17 mouse cellular contexts compared by ENCODE assay signal in genomic region chr5:107807496-107807895, GRCm38 (mm10). TPM values are rescaled to one million over a fixed set of nuclear protein-coding genes. Genes with fewer than 3 reads are reported as not detected.
DNase-seq lines count a peak whose midpoint lies in the region; ATAC-seq lines count a peak whose summit lies in the region.
"Had no signal": no experiment of that assay in that cellular context is flagged by ENCODE, and none has a peak within 500 bp of the region (broad histone marks: within the 10 kb centered on the region; RNA-seq: fewer than 3 reads in every experiment).

No protein-coding gene starts in this region.

- H3K36me3 ChIP-seq in heart, embryonic 11.5 days (ENCODE audit: control insufficient read depth, insufficient read depth, low read length), result peaks cover 9% of the 10 kb centered on the region; the same call in 1 of the 2 replicates
- H3K36me3 ChIP-seq in forebrain, embryonic 15.5 days, result 0 out of 2 replicates have a peak, but pooled peaks cover 2% of the 10 kb centered on the region

- no peaks in the 10 kb centered on the region for H3K4me1 ChIP-seq in heart, embryonic 11.5 days (ENCODE audit: control insufficient read depth, insufficient read depth, low read length)
- no peaks in the 10 kb centered on the region for H3K4me1 ChIP-seq in forebrain, embryonic 15.5 days
- H3K4me1 ChIP-seq: embryonic facial prominence, embryonic 10.5 days; forebrain, embryonic 10.5 days; hindbrain, embryonic 12.5 days; limb, embryonic 15.5 days; neural tube, embryonic 15.5 days had no signal

- H3K4me2 ChIP-seq in heart, embryonic 11.5 days, result no peak overlapping the region
- H3K4me2 ChIP-seq in forebrain, embryonic 15.5 days (replicated peaks), result no peak overlapping the region
- H3K4me2 ChIP-seq: hindbrain, embryonic 12.5 days; limb, embryonic 15.5 days; neural tube, embryonic 15.5 days had no signal

- H3K9ac ChIP-seq in heart, embryonic 11.5 days (ENCODE audit: low read depth, low read length), result no peak overlapping the region
- no peak overlapping the region for H3K9ac ChIP-seq in forebrain, embryonic 15.5 days (replicated peaks)
- H3K9ac ChIP-seq: hindbrain, embryonic 12.5 days; limb, embryonic 15.5 days; neural tube, embryonic 15.5 days had no signal

- WGBS in heart, embryonic 11.5 days (ENCODE audit: insufficient replicate concordance), result 75% methylated on average over 4 of the region's 4 CpGs
- 78% methylated on average over 4 of the region's 4 CpGs for WGBS in forebrain, embryonic 15.5 days

- H3K27ac ChIP-seq in heart, embryonic 11.5 days (ENCODE audit: low read depth, low read length), result no peak overlapping the region
- no peak overlapping the region for H3K27ac ChIP-seq in forebrain, embryonic 15.5 days (replicated peaks)
- H3K27ac ChIP-seq: embryonic facial prominence, embryonic 10.5 days; forebrain, embryonic 10.5 days; hindbrain, embryonic 12.5 days; limb, embryonic 15.5 days; neural tube, embryonic 15.5 days had no signal

- no peak for ATAC-seq in heart, embryonic 11.5 days (replicated peaks; ENCODE audit: insufficient number of reproducible peaks, low FRiP score, low TSS enrichment)
- ATAC-seq in forebrain, embryonic 15.5 days (replicated peaks), result no peak
- ATAC-seq: activated CD4-positive, CD25-positive, alpha-beta regulatory T cell, adult 4 months had no signal

- peak; percentile 54 for DNase-seq in heart, adult 8-10 months (ENCODE audit: low spot score)
- DNase-seq in urinary bladder, postnatal 14 days (ENCODE audit: low spot score), result peak; percentile 16
- no peak for DNase-seq in urinary bladder, postnatal 4 days (ENCODE audit: low spot score in 2 of 2)
- DNase-seq in heart, postnatal 4 days, result peak; percentile 63
- DNase-seq in embryo, embryonic 10 days (ENCODE audit: low spot score), result no peak
- DNase-seq: cerebellum, adult 2 months had no signal

- H3K9me3 ChIP-seq in heart, embryonic 11.5 days (replicated peaks; ENCODE audit: control insufficient read depth, low read length), result no peaks in the 10 kb centered on the region
- no peaks in the 10 kb centered on the region for H3K9me3 ChIP-seq in forebrain, embryonic 15.5 days
- H3K9me3 ChIP-seq: embryonic facial prominence, embryonic 10.5 days; forebrain, embryonic 10.5 days; hindbrain, embryonic 12.5 days; limb, embryonic 15.5 days; neural tube, embryonic 15.5 days had no signal

- H3K27me3 ChIP-seq in heart, embryonic 11.5 days (ENCODE audit: control insufficient read depth, insufficient read depth, low read length), result no peaks in the 10 kb centered on the region
- H3K27me3 ChIP-seq in forebrain, embryonic 15.5 days, result no peaks in the 10 kb centered on the region
- H3K27me3 ChIP-seq: hindbrain, embryonic 12.5 days; limb, embryonic 15.5 days; neural tube, embryonic 15.5 days had no signal

- H3K4me3 ChIP-seq in heart, embryonic 11.5 days (ENCODE audit: low read depth, low read length), result no peak overlapping the region
- H3K4me3 ChIP-seq in forebrain, embryonic 15.5 days, result no peak overlapping the region
- H3K4me3 ChIP-seq: embryonic facial prominence, embryonic 10.5 days; forebrain, embryonic 10.5 days; hindbrain, embryonic 12.5 days; limb, embryonic 15.5 days; neural tube, embryonic 15.5 days had no signal

RNA-seq across cellular contexts. Expression of gene Ube2d2b, which starts 22.4 kb away (rescaled TPM):
- not detected for total RNA-seq in heart, adult 8-10 months (2022)
- polyA plus RNA-seq in heart, embryonic 11.5 days (2014; fragmentation: Nextera tagmentation; extraction: Ambion mirVana), result 0.57 TPM in 1 of 2 replicates, not detected in the other
- not detected for total RNA-seq in heart, postnatal 4 days (2021)
- 0.10 and 0.14 TPM in 2 replicates for polyA plus RNA-seq in forebrain, embryonic 15.5 days (2015; fragmentation: Nextera tagmentation; extraction: Ambion mirVana)
- total RNA-seq: gastrocnemius, adult 8-10 months; left cerebral cortex, adult 18-20 months; monocyte, adult 5-6 weeks had no signal
- polyA plus RNA-seq: cerebellum, adult 2 months; limb, embryonic 15.5 days had no signal

Comparison
In these comparisons a context has a peak if more than half of its experiments do, and no peak if none do; other contexts are left out.
1. DNase-seq: peak in heart, adult 8-10 months (single experiment), urinary bladder, postnatal 14 days (single experiment) and heart, postnatal 4 days (single experiment); none in urinary bladder, postnatal 4 days (0 of 2) and embryo, embryonic 10 days (single experiment).